Mouse (Mus musculus) forebrain, embryonic 12.5 days (tissue): ENCODE measurements around the gene Olfr734. TPM values are rescaled to one million over a fixed set of nuclear protein-coding genes. Genes with fewer than 3 reads are reported as not detected.

Source experiments
- ATAC-seq: fragments of 200-750 bp; cut with Nextera tagmentation; 2 replicates; pipeline ENCODE4 v1.8.0; 2017; ENCODE audit warnings: moderate TSS enrichment; ENCODE audit not compliant: low FRiP score
- H3K27ac ChIP-seq: fragments of 300-500 bp; sonication (generic); 2 replicates; pipeline ENCODE4 v1.5.1; 2016; ENCODE audit warnings: mild to moderate bottlenecking
- H3K27me3 ChIP-seq: fragments of 300-500 bp; sonication (generic); 2 replicates; pipeline ENCODE4 v1.6.1; 2016; ENCODE audit warnings: mild to moderate bottlenecking
- H3K36me3 ChIP-seq: fragments of 300-500 bp; sonication (generic); replicated peaks from 2 replicates; pipeline ENCODE4 v1.6.1; 2016; ENCODE audit warnings: mild to moderate bottlenecking
- H3K4me1 ChIP-seq: fragments of 300-500 bp; sonication (generic); 2 replicates; pipeline ENCODE4 v1.6.1; 2016
- H3K4me2 ChIP-seq: fragments of 300-500 bp; sonication (generic); 2 replicates; pipeline ENCODE4 v1.6.1; 2016; ENCODE audit warnings: mild to moderate bottlenecking, moderate library complexity
- H3K4me3 ChIP-seq: fragments of 300-500 bp; sonication (generic); replicated peaks from 2 replicates; pipeline ENCODE4 v1.5.1; 2016; ENCODE audit warnings: mild to moderate bottlenecking
- H3K9ac ChIP-seq: fragments of 300-500 bp; sonication (generic); 2 replicates; pipeline ENCODE4 v1.6.1; 2016; ENCODE audit warnings: mild to moderate bottlenecking
- H3K9me3 ChIP-seq: fragments of 300-500 bp; sonication (generic); 2 replicates; pipeline ENCODE4 v1.6.1; 2016
- WGBS: fragments of 180-500 bp; shearing (Covaris S2); methylation state at CpG from one replicate; pipeline ENCODE4 v1.1.7; 2016; 5-methylcytosine and 5-hydroxymethylcytosine counted together
- polyA plus RNA-seq: library from polyadenylated mRNA; unstranded; fragments of >200 nt; fragmentation: Nextera tagmentation; extraction: Ambion mirVana; gene quantifications from 2 replicates; pipeline ENCODE4 v1.2.1, GENCODE M21; 2016

Gene Olfr734
- polyA plus RNA-seq: not detected in 2 replicates

GRCm38 (mm10) chr14:50326661-50327060 lies at the start of gene Olfr734:
Gene Olfr734 (minus strand): TSS chr14:50326761.
- H3K36me3 ChIP-seq: no peaks in the 10 kb centered on the region
- H3K9me3 ChIP-seq: no peaks in the 10 kb centered on the region
- no peak within 1 kb of the TSS for H3K27ac ChIP-seq
- no peak for ATAC-seq
- no peaks in the 10 kb centered on the region for H3K4me1 ChIP-seq
- no peak within 1 kb of the TSS for H3K4me2 ChIP-seq
- H3K4me3 ChIP-seq: no peak within 1 kb of the TSS
- 76% methylated on average over 1 of the region's 1 CpGs for WGBS
- no peak within 1 kb of the TSS for H3K9ac ChIP-seq
- no peaks in the 10 kb centered on the region for H3K27me3 ChIP-seq

GRCm38 (mm10) chr14:50363561-50363960 lies 37.0 kb upstream of the Olfr734 start:
- Histone ChIP-seq H3K4me1 (no peaks in the 10 kb centered on the region), H3K4me2 (no peak overlapping the region), H3K4me3 (no peak overlapping the region), H3K27ac (no peak overlapping the region), H3K36me3 (no peaks in the 10 kb centered on the region), H3K9me3 (no peaks in the 10 kb centered on the region), H3K9ac (no peak overlapping the region), H3K27me3 (no peaks in the 10 kb centered on the region)
- WGBS: 90% methylated on average over 2 of the region's 2 CpGs
- ATAC-seq: no peak

- Histone ChIP-seq H3K27me3 (no peaks in the 10 kb centered on the region), H3K9ac (no peak overlapping the region), H3K9me3 (no peaks in the 10 kb centered on the region), H3K4me2 (no peak overlapping the region), H3K4me3 (no peak overlapping the region), H3K4me1 (no peaks in the 10 kb centered on the region), H3K36me3 (no peaks in the 10 kb centered on the region), H3K27ac (no peak overlapping the region)
- no peak for ATAC-seq
- WGBS: 92% methylated on average over 3 of the region's 3 CpGs
These were observed 33.9 kb upstream of the Olfr734 start for GRCm38 (mm10) chr14:50360480-50360879.

- ATAC-seq: no peak
- Histone ChIP-seq H3K9ac (no peak within 1 kb of the TSS), H3K27me3 (no peaks in the 10 kb centered on the region), H3K27ac (no peak within 1 kb of the TSS), H3K36me3 (no peaks in the 10 kb centered on the region), H3K9me3 (no peaks in the 10 kb centered on the region), H3K4me1 (no peaks in the 10 kb centered on the region), H3K4me2 (no peak within 1 kb of the TSS), H3K4me3 (no peak within 1 kb of the TSS)
- 89% methylated on average over 2 of the region's 2 CpGs for WGBS
These were observed 31.0 kb upstream of the Olfr734 start, which contains the start of gene Tlr11 for GRCm38 (mm10) chr14:50357593-50357992. Gene Tlr11 (plus strand): TSS chr14:50357914.

DNA sequence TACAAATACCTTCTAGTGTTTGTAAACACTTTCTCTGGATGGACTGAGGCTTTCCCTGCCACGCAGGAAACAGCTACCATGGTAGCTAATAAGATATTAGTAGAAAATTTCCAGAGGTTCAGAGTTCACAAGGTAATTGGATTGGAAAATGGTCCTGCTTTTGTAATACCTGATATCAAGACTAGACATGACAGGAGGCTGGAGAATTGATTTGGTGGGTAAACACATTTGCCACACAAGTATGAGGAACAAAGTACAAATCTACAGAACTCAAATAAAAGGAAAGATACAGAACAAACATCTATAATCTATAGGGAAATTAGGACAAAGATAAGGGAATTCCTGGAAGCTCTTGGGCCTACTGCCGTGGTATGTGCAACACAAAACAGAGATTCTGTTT lies 30.2 kb upstream of the Olfr734 start:
- WGBS: 88% methylated on average over 2 of the region's 2 CpGs
- H3K9me3 ChIP-seq: no peaks in the 10 kb centered on the region

GRCm38 (mm10) chr14:50352438-50352837 lies 25.9 kb upstream of the Olfr734 start:
- WGBS: 48% methylated on average over 3 of the region's 3 CpGs
- no peaks in the 10 kb centered on the region for H3K9me3 ChIP-seq
- H3K27ac ChIP-seq: no peak overlapping the region
- H3K36me3 ChIP-seq: no peaks in the 10 kb centered on the region
- no peaks in the 10 kb centered on the region for H3K4me1 ChIP-seq
- H3K4me2 ChIP-seq: no peak overlapping the region
- no peak for ATAC-seq
- H3K9ac ChIP-seq: no peak overlapping the region
- H3K4me3 ChIP-seq: no peak overlapping the region
- no peaks in the 10 kb centered on the region for H3K27me3 ChIP-seq

More for the DNA sequence above, 30.2 kb upstream of the Olfr734 start:
- no peaks in the 10 kb centered on the region for H3K27me3 ChIP-seq
- H3K9ac ChIP-seq: no peak overlapping the region
- ATAC-seq: no peak
- H3K27ac ChIP-seq: no peak overlapping the region
- no peak overlapping the region for H3K4me2 ChIP-seq
- no peak overlapping the region for H3K4me3 ChIP-seq
- H3K36me3 ChIP-seq: no peaks in the 10 kb centered on the region
- no peaks in the 10 kb centered on the region for H3K4me1 ChIP-seq

- no peak within 1 kb of the TSS for H3K9ac ChIP-seq
- 93% methylated on average over 2 of the region's 2 CpGs for WGBS
- H3K4me2 ChIP-seq: no peak within 1 kb of the TSS
- no peak within 1 kb of the TSS for H3K27ac ChIP-seq
- no peak for ATAC-seq
- no peaks in the 10 kb centered on the region for H3K9me3 ChIP-seq
- H3K36me3 ChIP-seq: no peaks in the 10 kb centered on the region
- H3K4me1 ChIP-seq: no peaks in the 10 kb centered on the region
- no peak within 1 kb of the TSS for H3K4me3 ChIP-seq
- H3K27me3 ChIP-seq: no peaks in the 10 kb centered on the region
These were observed 22.2 kb upstream of the Olfr734 start, which contains the start of gene Olfr735 for GRCm38 (mm10) chr14:50348796-50349195. Gene Olfr735 (minus strand): TSS chr14:50348872.

DNA sequence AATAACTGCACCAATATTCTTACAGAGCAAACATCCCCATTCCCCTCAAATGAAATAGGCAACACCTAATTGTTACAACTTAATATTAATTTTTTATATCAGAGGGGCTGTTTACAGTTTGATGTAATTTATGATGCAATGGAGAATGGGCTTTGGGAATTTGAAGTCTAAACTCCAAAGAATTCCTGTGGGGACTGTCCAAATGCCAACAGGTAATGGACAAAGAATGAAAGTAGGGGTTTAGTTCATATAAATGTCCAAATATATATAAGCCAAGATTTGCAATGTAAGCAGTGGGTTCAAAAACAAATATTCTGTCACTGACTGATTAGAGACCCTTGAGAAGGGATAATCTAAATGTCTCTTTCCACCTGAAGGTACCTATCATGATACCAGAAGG lies 25.1 kb downstream of the Olfr734 start, which contains the start of gene Olfr733:
Olfr733 (minus strand) TSS at position 101 of the 400 bp plus-strand sequence.
- Histone ChIP-seq H3K27ac (no peak within 1 kb of the TSS), H3K4me3 (no peak within 1 kb of the TSS), H3K27me3 (no peaks in the 10 kb centered on the region), H3K36me3 (no peaks in the 10 kb centered on the region), H3K9ac (no peak within 1 kb of the TSS), H3K4me1 (no peaks in the 10 kb centered on the region), H3K4me2 (no peak within 1 kb of the TSS), H3K9me3 (no peaks in the 10 kb centered on the region)
- no peak for ATAC-seq

GRCm38 (mm10) chr14:50284106-50284505 lies 42.5 kb downstream of the Olfr734 start, which contains the start of gene Olfr732:
Gene Olfr732 (minus strand): TSS chr14:50284206.
- H3K4me3 ChIP-seq: no peak within 1 kb of the TSS
- H3K4me1 ChIP-seq: no peaks in the 10 kb centered on the region
- no peak within 1 kb of the TSS for H3K9ac ChIP-seq
- no peak within 1 kb of the TSS for H3K4me2 ChIP-seq
- H3K36me3 ChIP-seq: no peaks in the 10 kb centered on the region
- H3K9me3 ChIP-seq: no peaks in the 10 kb centered on the region
- ATAC-seq: no peak
- no peaks in the 10 kb centered on the region for H3K27me3 ChIP-seq
- no peak within 1 kb of the TSS for H3K27ac ChIP-seq
- WGBS: 94% methylated on average over 1 of the region's 1 CpGs

Other genes starting within 250 kb of the Olfr734 start
- gene Olfr726, start 235.8 kb downstream of the Olfr734 start, polyA plus RNA-seq: not detected in 2 replicates
- not detected in 2 replicates for gene Olfr727, start 203.6 kb downstream of the Olfr734 start, polyA plus RNA-seq
- gene Olfr728, start 184.1 kb downstream of the Olfr734 start, polyA plus RNA-seq: not detected in 2 replicates
- not detected in 2 replicates for gene Olfr729, start 173.9 kb downstream of the Olfr734 start, polyA plus RNA-seq
- gene Olfr730, start 138.6 kb downstream of the Olfr734 start, polyA plus RNA-seq: not detected in 2 replicates
- gene Olfr731, start 84.9 kb downstream of the Olfr734 start, polyA plus RNA-seq: not detected in 2 replicates
- gene Olfr732, start 42.6 kb downstream of the Olfr734 start, polyA plus RNA-seq: not detected in 2 replicates
- gene Olfr733, start 25.2 kb downstream of the Olfr734 start, polyA plus RNA-seq: not detected in 2 replicates
- not detected in 2 replicates for gene Olfr735, start 22.1 kb upstream of the Olfr734 start, polyA plus RNA-seq
- gene Tlr11, start 31.2 kb upstream of the Olfr734 start, polyA plus RNA-seq: not detected in 2 replicates
- not detected in 2 replicates for gene Olfr736, start 54.4 kb upstream of the Olfr734 start, polyA plus RNA-seq
- not detected in 2 replicates for gene Olfr738, start 80.8 kb upstream of the Olfr734 start, polyA plus RNA-seq
- not detected in 2 replicates for gene Olfr739, start 91.9 kb upstream of the Olfr734 start, polyA plus RNA-seq
- not detected in 2 replicates for gene Olfr740, start 118.8 kb upstream of the Olfr734 start, polyA plus RNA-seq
- not detected in 2 replicates for gene Olfr741, start 146.0 kb upstream of the Olfr734 start, polyA plus RNA-seq
- not detected in 2 replicates for gene Olfr742, start 176.8 kb upstream of the Olfr734 start, polyA plus RNA-seq
- not detected in 2 replicates for gene Olfr743, start 195.1 kb upstream of the Olfr734 start, polyA plus RNA-seq